Mouse (Mus musculus) adrenal gland, postnatal 10 days (tissue): ENCODE measurements around the gene Agap1. TPM values are rescaled to one million over a fixed set of nuclear protein-coding genes. Genes with fewer than 3 reads are reported as not detected.

Source experiments
- DNase-seq: peaks from one replicate; pipeline ENCODE4 v3.0.0; 2021; ENCODE audit warnings: mixed read lengths
- long read RNA-seq, 2 experiments: library from polyadenylated mRNA; stranded (forward); transcript quantifications; one replicate each; pipeline ENCODE4 v2.0.0; 2021
- total RNA-seq, 2 experiments: library from RNA; stranded (reverse); gene quantifications; 2 replicates each; pipeline ENCODE4 v1.2.3; 2021

The Agap1 gene
- 10 to 100 TPM; 48.5 to 58.7 TPM for total RNA-seq
- long read RNA-seq, experiment 1, full-length matches to known transcripts, result 4 of 20 reads
- long read RNA-seq, experiment 1, partial matches to known transcripts, result 9 of 20 reads
- long read RNA-seq, experiment 1, other reads (novel, unspliced or antisense), result 7 of 20 reads
- long read RNA-seq, experiment 2, full-length matches to known transcripts, result 7 of 18 reads
- long read RNA-seq, experiment 2, partial matches to known transcripts, result 3 of 18 reads
- long read RNA-seq, experiment 2, other reads (novel, unspliced or antisense), result 8 of 18 reads

DNA sequence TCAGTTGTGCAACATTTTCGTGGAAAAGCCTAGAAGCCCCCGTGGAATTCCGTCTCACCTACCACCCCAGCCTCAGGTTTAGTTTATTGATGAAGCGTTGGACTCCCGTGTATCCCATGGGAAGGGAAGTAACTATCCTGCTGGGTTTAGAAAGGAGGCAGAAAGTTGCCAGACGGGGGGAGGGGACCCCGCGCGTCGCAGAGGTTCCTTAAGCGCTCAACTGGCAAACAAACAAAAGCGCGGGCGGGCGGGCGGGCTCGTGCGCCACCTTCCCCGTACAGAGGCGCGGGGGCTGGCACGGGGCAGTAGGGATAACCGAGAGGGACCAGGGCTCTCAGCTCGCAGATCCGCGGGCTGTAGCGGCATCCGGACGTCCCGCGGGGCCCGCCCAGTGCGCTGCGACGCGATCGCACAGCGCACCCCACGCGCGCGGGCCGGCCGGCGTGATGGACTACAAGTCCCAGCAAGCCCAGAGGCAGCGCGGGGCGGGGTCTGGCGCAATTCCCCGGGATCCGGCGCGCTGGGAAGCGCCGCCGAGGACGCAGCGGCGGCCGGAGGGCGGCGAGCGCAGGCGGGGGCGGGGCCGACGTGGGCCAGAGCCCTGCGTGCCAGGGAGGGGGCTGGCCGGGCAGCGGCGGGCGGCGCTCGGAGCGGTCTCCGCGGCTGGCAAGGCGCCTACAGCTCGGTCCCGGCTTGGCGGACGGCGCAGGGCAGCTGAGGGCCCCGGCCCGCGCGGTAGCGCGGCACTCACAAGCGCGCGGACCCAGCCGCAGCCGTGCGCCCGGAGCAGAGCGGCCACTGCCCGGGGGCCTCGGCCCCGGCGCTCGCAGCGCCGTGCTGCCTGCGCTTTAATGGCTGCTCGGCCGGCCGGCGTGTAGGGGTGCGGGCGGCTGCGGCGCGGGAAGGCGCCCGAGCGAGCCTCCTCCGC lies at the start of gene Agap1:
Gene Agap1, plus strand, starts transcription at position 611 of the 928 bp plus-strand sequence.
- DNase-seq, result peak; percentile 97

- DNase-seq, result no peak
Measured at GRCm38 (mm10) chr1:89405991-89406390, 48.6 kb upstream of the Agap1 start.

DNA sequence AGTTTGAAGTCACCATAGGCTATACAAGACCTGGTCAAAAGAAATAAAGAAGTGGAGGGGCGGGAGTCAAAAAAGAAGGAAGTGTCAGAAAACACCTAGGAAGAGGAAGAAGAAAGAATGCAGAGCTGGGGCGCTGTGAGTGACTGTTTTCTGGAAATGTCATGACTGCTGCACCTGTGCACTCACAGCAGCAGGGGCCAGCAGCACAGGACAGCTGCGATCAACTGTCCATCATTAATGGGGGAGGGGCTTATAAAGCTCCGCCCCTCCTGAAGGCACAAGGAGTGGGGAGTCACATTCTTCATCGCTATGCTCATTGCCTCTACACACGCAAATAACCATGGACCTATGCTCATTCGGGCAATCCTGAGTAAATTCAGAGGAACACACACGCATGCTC lies 46.6 kb upstream of the Agap1 start:
- DNase-seq, result no peak

DNA sequence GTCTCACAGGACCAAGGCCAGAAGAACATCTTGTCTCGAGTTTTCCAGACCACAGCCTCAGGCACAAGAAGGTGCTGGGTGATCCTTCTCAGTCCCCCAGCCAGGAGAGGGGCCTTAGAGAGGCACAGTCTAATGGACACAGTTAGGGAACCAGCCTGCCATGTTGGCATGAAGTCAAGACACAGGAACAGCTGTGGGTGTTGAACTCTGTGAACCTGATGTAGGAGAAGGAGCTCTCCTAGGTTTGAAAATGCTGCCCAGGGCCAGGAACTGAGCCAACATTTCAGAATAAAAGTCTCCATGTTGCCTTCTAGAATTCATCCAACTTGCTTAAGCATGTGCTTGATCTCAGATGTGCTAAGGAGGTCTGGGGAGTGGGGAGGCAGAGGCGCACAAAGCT lies 41.5 kb upstream of the Agap1 start:
- DNase-seq, result peak; percentile 11

GRCm38 (mm10) chr1:89414563-89414962 lies 40.0 kb upstream of the Agap1 start:
- DNase-seq, result no peak

- DNase-seq, result no peak
Measured at GRCm38 (mm10) chr1:89416929-89417328, 37.7 kb upstream of the Agap1 start.

DNA sequence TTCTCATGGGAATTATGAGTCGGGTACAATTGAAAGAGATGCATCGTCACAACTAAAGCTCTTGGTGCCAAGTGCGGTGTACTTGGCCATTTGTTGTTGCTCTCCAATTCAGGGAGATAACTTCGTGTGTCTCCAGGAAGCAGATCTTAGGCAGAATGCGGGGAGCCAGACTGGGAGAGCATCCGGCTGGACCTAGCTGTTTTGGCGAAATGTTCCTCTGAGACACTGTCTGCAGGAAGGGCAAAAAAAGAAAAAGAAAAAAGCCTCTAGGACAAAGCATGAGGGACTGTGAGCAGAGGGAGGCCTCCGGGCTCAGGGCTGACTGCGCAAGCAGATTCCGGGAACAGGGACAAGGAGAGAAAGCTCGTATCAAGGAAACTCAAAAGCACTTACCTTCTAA lies 34.0 kb upstream of the Agap1 start:
- DNase-seq, result no peak

DNA sequence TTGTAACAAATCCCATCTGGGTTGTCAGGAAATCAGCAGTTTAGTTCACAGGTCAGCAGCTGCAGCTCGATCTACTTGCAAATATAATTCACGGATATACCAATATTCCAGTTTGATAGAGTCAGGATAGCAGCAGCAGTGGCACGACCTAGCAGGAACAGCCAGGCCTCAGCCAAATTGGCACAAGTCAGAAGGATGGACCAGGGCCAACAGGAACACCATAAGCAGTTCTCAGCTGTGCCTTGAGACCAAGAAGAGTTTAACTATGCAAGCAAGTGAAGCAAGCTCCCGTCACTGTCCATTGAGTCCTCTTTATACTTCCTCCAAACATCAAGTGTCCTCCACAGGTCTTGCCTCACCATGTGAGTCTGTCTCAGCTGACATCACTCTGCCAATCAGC lies 33.2 kb upstream of the Agap1 start:
- DNase-seq, result peak; percentile 68

DNA sequence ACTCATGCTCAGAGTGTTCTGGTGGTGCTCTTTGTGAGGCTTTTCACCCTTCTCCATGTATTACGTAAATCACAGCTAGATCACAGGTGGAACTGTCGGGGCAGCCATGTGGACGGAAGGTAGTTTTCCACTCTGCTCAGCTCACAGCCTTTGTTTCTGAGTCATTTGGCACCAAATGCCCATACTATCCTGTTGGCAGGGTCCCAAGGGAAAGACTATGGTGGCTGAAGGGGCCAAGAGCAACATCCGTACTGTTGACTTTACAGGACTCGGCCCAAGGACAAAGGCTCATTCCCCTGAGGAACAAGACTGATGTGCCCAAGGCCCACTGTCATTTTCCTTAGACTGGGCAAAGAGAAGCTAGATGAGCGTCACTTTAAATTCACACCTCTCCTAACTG lies 30.0 kb upstream of the Agap1 start:
- DNase-seq, result peak; percentile 78

GRCm38 (mm10) chr1:89426137-89426536 lies 28.5 kb upstream of the Agap1 start:
- no peak for DNase-seq

- DNase-seq, result no peak
Measured at GRCm38 (mm10) chr1:89428671-89429070, 25.9 kb upstream of the Agap1 start.

- no peak for DNase-seq
Measured at GRCm38 (mm10) chr1:89429946-89430640, 24.5 kb upstream of the Agap1 start.

DNA sequence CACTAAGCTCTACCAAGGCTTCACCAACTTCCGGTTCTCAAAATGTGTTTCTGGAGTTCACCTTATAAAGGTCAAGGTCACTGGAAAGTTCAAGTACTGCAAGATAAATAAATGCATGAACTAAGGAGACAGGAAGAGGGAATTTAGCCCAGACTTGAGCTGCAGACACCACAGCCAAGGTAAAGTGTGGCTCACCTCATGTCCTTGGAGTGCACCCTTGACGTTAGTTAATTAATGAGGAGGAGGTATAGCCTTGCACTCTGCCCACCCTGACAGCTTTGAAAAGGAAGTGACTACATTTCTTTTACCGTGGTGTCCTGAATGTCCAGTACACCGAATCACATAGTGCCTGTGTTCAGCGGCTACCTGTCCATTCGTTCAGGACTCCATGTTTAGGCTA lies 15.3 kb upstream of the Agap1 start:
- DNase-seq, result peak; percentile 45

DNA sequence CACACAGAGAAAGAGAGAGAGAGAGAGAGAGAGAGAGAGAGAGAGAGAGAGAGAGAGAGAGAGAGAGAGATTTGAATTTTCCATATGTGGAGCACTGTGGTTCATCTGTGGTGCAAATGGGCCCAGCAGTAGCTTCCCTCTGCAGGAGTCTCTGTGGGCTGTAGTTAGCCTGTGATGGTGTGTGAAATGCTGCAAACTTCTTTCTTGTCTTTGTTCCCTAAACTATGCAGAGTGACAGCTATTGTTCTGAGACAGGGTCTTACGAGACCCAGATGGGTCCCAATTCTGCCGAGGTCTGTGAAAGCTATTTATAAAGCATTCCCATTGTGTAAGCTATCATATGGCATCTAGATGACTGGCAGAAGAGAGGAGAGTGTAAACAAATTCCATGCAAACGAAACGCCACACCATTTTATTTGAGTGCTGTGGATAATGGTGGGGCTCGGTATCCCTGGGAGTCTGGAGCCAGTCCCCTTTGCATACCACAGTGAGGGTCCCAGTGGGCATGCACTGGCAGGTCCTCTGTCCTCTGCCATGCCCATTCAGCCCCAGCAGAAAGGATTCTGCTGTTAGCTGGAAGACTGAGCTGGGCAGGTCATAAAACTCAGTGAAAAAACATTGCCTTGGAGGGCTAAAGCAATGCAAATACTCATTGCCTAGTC lies 13.2 kb upstream of the Agap1 start:
- no peak for DNase-seq

GRCm38 (mm10) chr1:89443512-89443911 lies 11.1 kb upstream of the Agap1 start:
- DNase-seq, result no peak

GRCm38 (mm10) chr1:89444014-89444413 lies 10.6 kb upstream of the Agap1 start:
- no peak for DNase-seq

- no peak for DNase-seq
Measured at GRCm38 (mm10) chr1:89450139-89450538, 4.5 kb upstream of the Agap1 start.

- peak; percentile 78 for DNase-seq
Measured at GRCm38 (mm10) chr1:89452138-89452537, 2.5 kb upstream of the Agap1 start.

- no peak for DNase-seq
Measured at GRCm38 (mm10) chr1:89453666-89454065, 940 bp upstream of the Agap1 start.

DNA sequence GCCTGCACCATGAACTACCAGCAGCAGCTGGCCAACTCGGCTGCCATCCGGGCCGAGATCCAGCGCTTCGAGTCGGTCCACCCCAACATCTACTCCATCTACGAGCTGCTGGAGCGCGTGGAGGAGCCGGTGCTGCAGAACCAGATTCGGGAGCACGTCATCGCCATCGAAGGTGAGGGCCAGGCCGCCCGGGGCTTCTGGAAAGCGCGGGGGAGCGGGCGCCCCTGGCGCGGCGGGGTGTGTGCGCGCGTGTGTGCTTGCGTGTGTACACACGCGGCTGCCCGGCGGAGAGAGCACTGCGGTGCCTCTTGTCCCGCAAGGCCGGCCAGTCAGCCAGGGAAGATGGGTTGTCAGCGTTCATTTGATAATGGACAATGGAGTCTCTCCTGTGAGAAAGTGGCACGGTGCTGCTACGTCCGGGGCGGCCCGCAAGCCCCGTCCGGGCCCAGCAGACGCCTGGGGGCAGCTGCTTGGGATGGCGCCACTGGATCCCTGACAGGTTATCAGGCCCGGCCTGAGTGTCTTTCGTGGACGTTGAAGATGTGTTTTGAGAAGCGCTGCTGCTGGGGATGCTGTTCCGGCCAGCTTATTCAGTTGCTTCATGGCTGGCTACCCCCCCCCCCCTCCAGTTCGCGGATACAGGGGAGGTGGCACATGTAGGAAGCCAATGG lies 950 bp downstream of the Agap1 start:
- peak; percentile 69 for DNase-seq

GRCm38 (mm10) chr1:89456456-89456855 lies 1.9 kb downstream of the Agap1 start:
- no peak for DNase-seq
